Mouse (Mus musculus): ENCODE measurements at regions not wholly inside any gene's neighbourhood (a gene's known extent, or its start where the extent isn't known, plus 50 kb on each side); places are given as distances from the start of the nearest gene placed in this dataset.

GRCm38 (mm10) chr16:5307249-5307605, 51.4 kb upstream of the Eef2kmt start:
- no peak for DNase-seq (ENCODE audit: low read depth, low spot score)
- Histone ChIP-seq H3K4me3 (ENCODE audit: control insufficient read depth in 1 of 2, insufficient read depth in 1 of 2, low read depth in 2 of 2, low read length in 2 of 2) (no peak overlapping the region), H3K4me1 (ENCODE audit: control insufficient read depth in 1 of 2, insufficient read depth in 2 of 2, low read length in 2 of 2) (no peaks in the 10 kb centered on the region), H3K9me3 (replicated peaks; ENCODE audit: insufficient read depth, low read length) (no peaks in the 10 kb centered on the region), H3K9ac (ENCODE audit: control insufficient read depth, low read depth, low read length, poor library complexity, severe bottlenecking) (no peak overlapping the region), H3K36me3 (ENCODE audit: control insufficient read depth in 1 of 2, insufficient read depth in 2 of 2, low read length in 2 of 2) (no peaks in the 10 kb centered on the region), H3K79me2 (ENCODE audit: control insufficient read depth, insufficient read depth, low read length, poor library complexity) (no peaks in the 10 kb centered on the region), H3K27ac (ENCODE audit: control insufficient read depth, low read depth, low read length) (no peak overlapping the region), H3K27me3 (ENCODE audit: control insufficient read depth in 1 of 2, insufficient read depth in 2 of 2, low read length in 2 of 2) (no peaks in the 10 kb centered on the region)
- TF ChIP-seq NELFE (IDR thresholded peaks at IDR 0.05; ENCODE audit: low read depth, low read length) (no peak), ZMIZ1 (IDR thresholded peaks at IDR 0.05; ENCODE audit: low read depth, low read length) (no peak), POLR2AphosphoS2 (IDR thresholded peaks at IDR 0.05; ENCODE audit: low read length) (no peak), RAD21 (IDR thresholded peaks at IDR 0.05; ENCODE audit: low read depth, low read length) (no peak), MAX (IDR thresholded peaks at IDR 0.05; ENCODE audit: low read length) (no peak), CHD2 (IDR thresholded peaks at IDR 0.05; ENCODE audit: low read length) (no peak), BHLHE40 (IDR thresholded peaks at IDR 0.05; ENCODE audit: borderline replicate concordance, low read depth, low read length) (no peak), MXI1 (IDR thresholded peaks at IDR 0.05; ENCODE audit: low read depth, low read length) (no peak), JUND (IDR thresholded peaks at IDR 0.05; ENCODE audit: low read depth, low read length) (no peak)

GRCm38 (mm10) chr16:5306588-5307248, 50.9 kb upstream of the Eef2kmt start:
- DNase-seq (ENCODE audit: low read depth, low spot score): peak; percentile 16
- H3K9me3 ChIP-seq (replicated peaks; ENCODE audit: insufficient read depth, low read length): no peaks in the 10 kb centered on the region
- H3K4me1 ChIP-seq (ENCODE audit: control insufficient read depth in 1 of 2, insufficient read depth in 2 of 2, low read length in 2 of 2): no peaks in the 10 kb centered on the region
- no peaks in the 10 kb centered on the region for H3K36me3 ChIP-seq (ENCODE audit: control insufficient read depth in 1 of 2, insufficient read depth in 2 of 2, low read length in 2 of 2)
- no peak overlapping the region for H3K27ac ChIP-seq (ENCODE audit: control insufficient read depth, low read depth, low read length)
- no peak for TF ChIP-seq NELFE (IDR thresholded peaks at IDR 0.05; ENCODE audit: low read depth, low read length)
- TF ChIP-seq ZMIZ1 (IDR thresholded peaks at IDR 0.05; ENCODE audit: low read depth, low read length): no peak
- TF ChIP-seq SMC3 (IDR thresholded peaks at IDR 0.05; ENCODE audit: low read depth, low read length): peak; percentile 43
- TF ChIP-seq RCOR1 (IDR thresholded peaks at IDR 0.05; ENCODE audit: low read depth, low read length): no peak
- no peak for TF ChIP-seq GATA1 (IDR thresholded peaks at IDR 0.05; ENCODE audit: low read depth, low read length)
- no peak for TF ChIP-seq MXI1 (IDR thresholded peaks at IDR 0.05; ENCODE audit: low read depth, low read length)
- peak; percentile 53 to 84 (median 53) for TF ChIP-seq CTCF (IDR thresholded peaks at IDR 0.05 in 2 of 3, conservative IDR thresholded peaks at IDR 0.05 in 1 of 3; ENCODE audit: control insufficient read depth in 1 of 3, insufficient read depth in 1 of 3, low read depth in 2 of 3, low read length in 3 of 3, poor library complexity in 1 of 3, severe bottlenecking in 1 of 3)
- TF ChIP-seq RAD21 (IDR thresholded peaks at IDR 0.05; ENCODE audit: low read depth, low read length): peak; percentile 37
- TF ChIP-seq TCF12 (IDR thresholded peaks at IDR 0.05; ENCODE audit: low read depth, low read length): no peak
- TF ChIP-seq ELF1 (IDR thresholded peaks at IDR 0.05; ENCODE audit: low read depth, low read length): no peak
- no peak for TF ChIP-seq KAT2A (conservative IDR thresholded peaks at IDR 0.05; ENCODE audit: low read depth, low read length)
- TF ChIP-seq MAFK (IDR thresholded peaks at IDR 0.05; ENCODE audit: borderline replicate concordance, low read depth, low read length): no peak
- no peak for TF ChIP-seq HCFC1 (IDR thresholded peaks at IDR 0.05; ENCODE audit: low read depth, low read length)
- no peak for TF ChIP-seq MYC (IDR thresholded peaks at IDR 0.05; ENCODE audit: low read depth, low read length)
- H3K27me3 ChIP-seq (ENCODE audit: control insufficient read depth in 1 of 2, insufficient read depth in 2 of 2, low read length in 2 of 2): no peaks in the 10 kb centered on the region
- no peak overlapping the region for H3K9ac ChIP-seq (ENCODE audit: control insufficient read depth, low read depth, low read length, poor library complexity, severe bottlenecking)
- no peaks in the 10 kb centered on the region for H3K79me2 ChIP-seq (ENCODE audit: control insufficient read depth, insufficient read depth, low read length, poor library complexity)
- H3K4me3 ChIP-seq (ENCODE audit: control insufficient read depth in 1 of 2, insufficient read depth in 1 of 2, low read depth in 2 of 2, low read length in 2 of 2): no peak overlapping the region
